Mouse (Mus musculus): ENCODE data around the gene C1ql4. TPM values are rescaled to one million over a fixed set of nuclear protein-coding genes. Genes with fewer than 3 reads are reported as not detected.
A peak's percentile ranks its signal among the peaks of the same experiment; 100 is the strongest.
"Not testable (repeated sequence)": the region's sequence is repeated elsewhere in the genome, so short reads cannot be mapped to it uniquely, and the experiment has no call there.

The C1ql4 gene
- polyA plus RNA-seq, 1 experiment from 2014 or later = not detected

DNA sequence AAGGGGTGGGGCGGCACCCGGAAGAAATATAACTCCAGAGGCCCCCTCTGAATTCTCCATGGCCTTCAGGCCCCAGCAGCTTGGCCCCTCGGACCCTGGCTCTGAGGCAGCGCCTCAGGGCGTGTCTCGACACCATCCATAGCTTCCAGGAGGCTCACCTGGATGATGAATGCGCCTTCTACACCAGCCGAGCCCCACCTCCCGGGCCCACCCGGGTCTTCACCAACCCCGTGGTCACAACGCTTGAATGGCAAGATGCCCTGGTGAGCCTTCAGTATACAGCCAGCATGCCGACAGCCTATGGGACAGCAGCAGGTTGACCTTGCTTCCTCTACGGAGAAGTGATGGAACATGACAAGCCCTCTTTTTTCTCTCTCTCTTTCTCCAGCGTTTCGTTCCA is 4.8 kb downstream of the C1ql4 start:
- H3K4me3 ChIP-seq (ENCODE audit: low read depth, low read length) = no peak overlapping the region
- no peak overlapping the region for H3K27ac ChIP-seq (ENCODE audit: low read length)
- no peak overlapping the region for H3K4me2 ChIP-seq (replicated peaks; ENCODE audit: low read depth, low read length)
- no peaks in the 10 kb centered on the region for H3K36me3 ChIP-seq (ENCODE audit: insufficient read depth, low read length)
- no peak for TF ChIP-seq EP300 (IDR thresholded peaks at IDR 0.05)
- TF ChIP-seq CTCF (IDR thresholded peaks at IDR 0.05) = no peak
- H3K27me3 ChIP-seq (replicated peaks; ENCODE audit: insufficient read depth, low read length) = peaks cover 21% of the 10 kb centered on the region
- no peaks in the 10 kb centered on the region for H3K9me3 ChIP-seq (ENCODE audit: low read length)
- H3K4me1 ChIP-seq (ENCODE audit: insufficient read depth, low read depth, low read length) = no peaks in the 10 kb centered on the region
- ATAC-seq (no peak), DNase-seq (ENCODE audit: low spot score) (no peak)
- H3K9ac ChIP-seq (replicated peaks; ENCODE audit: low read depth) = no peak overlapping the region
- WGBS = 91% methylated on average over 16 of the region's 16 CpGs

DNA sequence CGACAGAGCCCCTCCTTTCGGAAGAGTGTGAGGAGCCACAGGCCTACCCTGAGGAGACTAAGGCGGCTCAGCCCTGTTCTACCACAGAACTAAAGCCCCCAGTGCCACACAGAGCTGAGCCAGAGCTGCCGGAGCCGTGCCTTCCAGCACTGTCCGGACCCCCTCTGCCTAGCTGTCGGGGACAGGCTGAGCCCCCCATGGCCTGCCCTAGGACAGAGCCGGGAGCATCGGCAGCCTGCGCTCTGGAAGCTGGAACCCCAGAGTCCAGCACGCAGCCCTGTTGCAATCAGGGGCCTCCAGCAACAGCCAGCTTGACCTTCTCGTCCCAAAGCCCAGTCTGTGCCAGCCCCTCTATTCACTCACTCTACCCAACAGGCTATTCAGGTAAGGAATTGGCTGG is 5.3 kb downstream of the C1ql4 start:
- WGBS = 96% methylated on average over 12 of the region's 12 CpGs
- H3K36me3 ChIP-seq (ENCODE audit: insufficient read depth, low read length) = no peaks in the 10 kb centered on the region
- no peak for ATAC-seq

DNA sequence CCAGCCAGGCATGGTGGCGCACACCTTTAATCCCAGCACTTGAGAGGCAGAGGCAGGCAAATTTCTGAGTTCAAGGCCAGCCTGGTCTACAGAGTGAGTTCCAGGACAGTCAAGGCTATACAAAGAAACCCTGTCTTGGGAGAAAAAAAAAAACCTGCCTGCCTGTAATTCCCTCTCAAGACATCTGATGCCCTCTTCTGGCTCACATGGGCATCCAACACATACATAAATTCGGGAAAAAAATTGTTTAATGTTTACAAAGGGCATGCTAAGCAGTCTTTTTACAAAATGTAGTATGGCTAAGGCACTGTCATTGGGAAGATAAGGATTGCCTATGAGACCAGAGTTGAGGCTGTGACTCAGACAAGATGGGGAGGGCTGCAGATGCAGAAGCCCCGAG is 7.8 kb downstream of the C1ql4 start:
- no peaks in the 10 kb centered on the region for H3K9me3 ChIP-seq (ENCODE audit: low read length)
- no peak for DNase-seq (ENCODE audit: low spot score)
- no peaks in the 10 kb centered on the region for H3K36me3 ChIP-seq (ENCODE audit: insufficient read depth, low read length)
- H3K9ac ChIP-seq (replicated peaks; ENCODE audit: low read depth) = no peak overlapping the region
- no peak overlapping the region for H3K4me3 ChIP-seq (ENCODE audit: low read depth, low read length)
- no peak for ATAC-seq
- no peak overlapping the region for H3K4me2 ChIP-seq (replicated peaks; ENCODE audit: low read depth, low read length)
- H3K27me3 ChIP-seq (replicated peaks; ENCODE audit: insufficient read depth, low read length) = no peaks in the 10 kb centered on the region
- WGBS = 79% methylated on average over 3 of the region's 3 CpGs
- TF ChIP-seq CTCF (IDR thresholded peaks at IDR 0.05) = peak; percentile 3; the same call in 1 of the 2 replicates
- no peak for TF ChIP-seq EP300 (IDR thresholded peaks at IDR 0.05)
- H3K27ac ChIP-seq (ENCODE audit: low read length) = no peak overlapping the region
- peaks cover 5% of the 10 kb centered on the region; the same call in 1 of the 2 replicates for H3K4me1 ChIP-seq (ENCODE audit: insufficient read depth, low read depth, low read length)

More for the DNA sequence above, 5.3 kb downstream of the C1ql4 start:
- H3K4me3 ChIP-seq (ENCODE audit: low read depth, low read length) = no peak overlapping the region
- no peaks in the 10 kb centered on the region for H3K9me3 ChIP-seq (ENCODE audit: low read length)
- H3K4me1 ChIP-seq (ENCODE audit: insufficient read depth, low read depth, low read length) = no peaks in the 10 kb centered on the region
- H3K27ac ChIP-seq (ENCODE audit: low read length) = no peak overlapping the region
- no peak for DNase-seq (ENCODE audit: low spot score)
- H3K4me2 ChIP-seq (replicated peaks; ENCODE audit: low read depth, low read length) = no peak overlapping the region
- peaks cover 17% of the 10 kb centered on the region for H3K27me3 ChIP-seq (replicated peaks; ENCODE audit: insufficient read depth, low read length)
- H3K9ac ChIP-seq (replicated peaks; ENCODE audit: low read depth) = no peak overlapping the region
- TF ChIP-seq CTCF (IDR thresholded peaks at IDR 0.05) (no peak), EP300 (IDR thresholded peaks at IDR 0.05) (no peak)

DNA sequence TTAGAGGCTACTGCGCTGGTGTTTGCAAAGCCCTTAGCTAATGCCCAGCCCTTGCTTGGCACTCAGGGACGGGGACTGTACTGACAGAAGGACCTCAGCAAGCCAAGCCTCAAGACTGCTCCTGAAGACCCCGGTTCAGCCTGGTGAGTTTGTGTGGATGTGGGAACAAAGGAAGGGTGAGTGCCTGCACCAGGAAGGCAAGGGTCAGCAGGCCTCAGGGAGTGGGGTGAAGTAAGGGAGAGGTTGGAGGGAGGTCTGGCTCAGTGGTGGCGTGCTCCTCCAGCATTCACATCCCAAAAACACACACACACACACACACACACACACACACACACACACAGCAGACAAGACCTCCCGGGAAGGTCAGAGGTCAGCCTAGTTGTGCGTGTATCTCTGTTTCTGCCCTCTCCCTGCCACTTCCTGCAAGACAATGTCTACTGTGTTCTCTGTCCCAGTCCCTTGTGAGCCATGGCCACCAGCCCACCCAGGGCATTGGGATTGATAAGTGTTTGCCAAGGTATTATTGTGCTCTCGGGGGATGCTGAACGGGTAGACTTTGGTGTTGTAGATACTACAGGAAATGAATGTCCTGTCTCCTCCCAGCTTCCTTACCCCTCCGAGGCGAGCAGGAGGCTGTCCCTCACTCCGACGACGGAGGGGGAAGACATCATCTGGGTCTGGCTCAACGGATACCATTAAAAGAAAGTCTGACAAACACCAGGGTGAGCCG is 9.3 kb downstream of the C1ql4 start:
- H3K9ac ChIP-seq (replicated peaks; ENCODE audit: low read depth) = no peak overlapping the region
- H3K9me3 ChIP-seq (ENCODE audit: low read length) = no peaks in the 10 kb centered on the region
- no peak overlapping the region for H3K27ac ChIP-seq (ENCODE audit: low read length)
- WGBS = 65% methylated on average over 14 of the region's 15 CpGs
- no peak for TF ChIP-seq CTCF (IDR thresholded peaks at IDR 0.05)
- TF ChIP-seq EP300 (IDR thresholded peaks at IDR 0.05) = no peak
- no peaks in the 10 kb centered on the region for H3K27me3 ChIP-seq (replicated peaks; ENCODE audit: insufficient read depth, low read length)
- H3K4me2 ChIP-seq (replicated peaks; ENCODE audit: low read depth, low read length) = no peak overlapping the region
- ATAC-seq (no peak), DNase-seq (ENCODE audit: low spot score) (no peak)
- H3K4me1 ChIP-seq (ENCODE audit: insufficient read depth, low read depth, low read length) = peaks cover 9% of the 10 kb centered on the region; the same call in 1 of the 2 replicates
- H3K36me3 ChIP-seq (ENCODE audit: insufficient read depth, low read length) = no peaks in the 10 kb centered on the region
- no peak overlapping the region for H3K4me3 ChIP-seq (ENCODE audit: low read depth, low read length)

DNA sequence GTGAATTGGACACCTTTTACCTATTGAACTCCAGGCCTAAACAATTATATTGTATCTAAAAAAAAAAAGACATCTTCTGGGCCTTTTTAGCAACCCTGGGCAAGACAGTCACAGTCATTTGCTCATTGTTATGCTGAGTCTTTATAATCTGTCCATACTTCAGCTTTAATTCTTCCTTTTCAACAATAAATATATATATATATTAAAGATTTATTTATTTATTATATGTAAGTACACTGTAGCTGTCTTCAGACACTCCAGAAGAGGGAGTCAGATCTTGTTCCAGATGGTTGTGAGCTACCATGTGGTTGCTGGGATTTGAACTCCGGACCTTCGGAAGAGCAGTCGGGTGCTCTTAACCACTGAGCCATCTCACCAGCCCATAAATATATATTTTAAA is 11.6 kb downstream of the C1ql4 start:
- H3K4me1 ChIP-seq (ENCODE audit: insufficient read depth, low read depth, low read length); H3K4me2 ChIP-seq (replicated peaks; ENCODE audit: low read depth, low read length); DNase-seq (ENCODE audit: low spot score); H3K9ac ChIP-seq (replicated peaks; ENCODE audit: low read depth); H3K36me3 ChIP-seq (ENCODE audit: insufficient read depth, low read length); ATAC-seq; H3K4me3 ChIP-seq (ENCODE audit: low read depth, low read length); H3K27ac ChIP-seq (ENCODE audit: low read length); H3K9me3 ChIP-seq (ENCODE audit: low read length); H3K27me3 ChIP-seq (replicated peaks; ENCODE audit: insufficient read depth, low read length): not testable (repeated sequence)
- 98% methylated on average over 3 of the region's 3 CpGs for WGBS

DNA sequence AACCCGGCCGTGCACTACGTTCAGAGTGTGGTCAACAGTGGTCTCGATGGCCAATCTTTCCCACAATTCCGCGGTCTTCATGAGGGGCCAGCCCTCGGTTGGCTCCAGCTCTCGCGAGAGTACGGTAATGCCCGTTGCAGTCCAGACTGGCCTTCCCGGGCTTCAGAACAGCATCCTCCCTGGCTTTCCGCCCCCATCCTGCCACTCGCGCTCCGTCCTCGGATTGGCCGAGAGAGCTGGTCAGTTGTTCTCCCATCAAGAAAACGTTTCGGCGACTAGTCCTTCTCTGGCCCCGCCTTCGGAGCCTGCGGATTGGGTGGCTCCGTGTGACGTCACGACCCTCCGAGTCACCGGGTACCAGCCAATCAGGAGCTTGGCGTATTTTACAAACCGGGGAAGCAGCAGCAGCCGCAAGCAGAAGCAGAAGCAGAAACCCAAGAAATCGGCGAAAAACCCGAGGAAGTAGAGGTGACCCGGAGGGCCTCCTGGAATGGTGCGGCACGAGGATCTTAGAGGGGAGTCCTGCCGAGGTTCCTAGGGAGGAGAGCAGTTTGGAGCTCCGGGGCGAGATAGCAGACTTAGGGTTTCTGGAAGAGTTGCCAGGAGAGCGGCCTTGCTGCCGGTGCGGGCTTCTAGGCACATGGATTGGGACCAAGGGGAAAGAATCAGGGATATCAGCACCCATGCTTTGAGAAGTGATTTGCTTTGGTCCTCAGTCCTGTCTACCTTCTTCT is 12.8 kb downstream of the C1ql4 start:
- TF ChIP-seq EP300 (IDR thresholded peaks at IDR 0.05) = no peak
- TF ChIP-seq CTCF (IDR thresholded peaks at IDR 0.05) = no peak
- under 1% methylated on average over 44 of the region's 44 CpGs for WGBS
- peak overlapping the region; percentile 95 for H3K27ac ChIP-seq (ENCODE audit: low read length)

More for the DNA sequence above, 12.8 kb downstream of the C1ql4 start:
- peak overlapping the region; percentile 42 for H3K4me3 ChIP-seq (ENCODE audit: low read depth, low read length)
- H3K9me3 ChIP-seq (ENCODE audit: low read length) = no peaks in the 10 kb centered on the region
- peak; percentile 99 for DNase-seq (ENCODE audit: low spot score)
- peak overlapping the region; percentile 70 for H3K9ac ChIP-seq (replicated peaks; ENCODE audit: low read depth)
- H3K4me1 ChIP-seq (ENCODE audit: insufficient read depth, low read depth, low read length) = peaks cover 9% of the 10 kb centered on the region; the same call in 1 of the 2 replicates
- no peaks in the 10 kb centered on the region for H3K27me3 ChIP-seq (replicated peaks; ENCODE audit: insufficient read depth, low read length)
- peak overlapping the region; percentile 78 for H3K4me2 ChIP-seq (replicated peaks; ENCODE audit: low read depth, low read length)
- H3K36me3 ChIP-seq (ENCODE audit: insufficient read depth, low read length) = no peaks in the 10 kb centered on the region
- ATAC-seq = peak; percentile 99

All from lung, postnatal 0 days (tissue).